Mouse (Mus musculus) G1E-ER4 (cell line): ENCODE measurements around the gene Stx8. TPM values are rescaled to one million over a fixed set of nuclear protein-coding genes. Genes with fewer than 3 reads are reported as not detected.

Experiments used
- GATA1 ChIP-seq: IDR thresholded peaks from one replicate; pipeline ENCODE4 v1.8.0; 2012; ENCODE audit warnings: low read length, inconsistent platforms
- polyA plus RNA-seq: library from polyadenylated mRNA; stranded (reverse); fragments of >175 nt; gene quantifications from 2 replicates; pipeline ENCODE4 v1.2.3, GENCODE M21; 2012

Stx8 gene
- polyA plus RNA-seq, 1 experiment: 0.66 TPM

DNA sequence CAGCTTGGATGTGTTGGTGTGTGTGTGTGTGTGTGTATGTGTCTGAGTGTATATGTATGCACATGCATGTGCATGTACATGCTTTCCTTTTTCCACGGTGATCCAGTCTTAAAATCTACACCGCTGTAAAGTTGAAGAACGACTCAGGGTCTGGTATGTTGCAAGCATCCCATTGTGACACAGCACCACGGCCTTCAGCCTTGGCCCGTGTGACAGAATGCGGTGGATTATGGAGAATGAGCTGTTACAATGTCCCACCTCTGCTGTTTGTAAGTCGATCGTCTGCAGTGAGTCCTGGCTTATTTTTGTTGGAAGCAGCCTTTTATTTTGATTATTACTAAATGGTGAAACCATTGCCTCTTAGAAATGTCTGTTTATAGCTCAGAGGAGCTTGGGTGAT, 52.2 kb downstream of the Stx8 start:
- no peak for TF ChIP-seq GATA1

DNA sequence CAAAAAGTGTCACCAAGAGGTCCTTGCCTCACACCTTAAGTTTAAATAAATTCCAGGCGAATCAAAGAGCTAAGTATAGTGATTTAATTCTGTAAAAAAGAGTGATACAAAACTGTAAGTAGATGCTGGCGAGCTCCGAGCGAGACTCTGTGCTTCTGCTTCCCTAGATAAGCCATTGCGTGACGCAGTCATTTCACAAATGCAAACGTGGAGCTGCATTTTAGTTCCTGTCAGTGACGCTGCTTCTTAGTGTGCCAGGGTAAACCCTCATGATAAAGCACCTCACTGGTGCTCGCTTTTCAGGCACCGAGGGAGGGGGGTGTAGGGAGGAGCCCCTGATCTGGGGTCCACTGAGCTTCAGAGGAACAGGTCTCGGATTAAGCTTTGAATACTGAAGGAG, 53.2 kb downstream of the Stx8 start:
- no peak for TF ChIP-seq GATA1

DNA sequence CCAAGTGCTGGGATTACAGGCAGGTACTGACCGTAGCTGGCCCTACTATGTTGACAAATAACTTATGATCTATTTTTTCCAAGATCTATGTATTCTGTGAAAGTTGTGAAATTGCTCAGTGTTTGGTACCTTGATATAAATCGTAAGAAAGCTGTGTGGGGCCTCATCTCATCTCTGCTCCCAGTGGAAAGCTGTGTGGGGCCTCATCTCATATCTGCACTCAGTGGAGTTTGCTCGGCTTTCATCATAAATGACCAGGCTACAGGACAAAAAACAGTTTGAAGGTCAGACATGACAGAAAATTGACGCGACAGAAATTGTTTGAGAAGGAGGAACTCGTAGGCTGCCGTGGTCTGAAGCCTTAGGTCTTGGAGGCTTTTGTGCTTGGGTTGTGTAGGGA, 56.0 kb downstream of the Stx8 start:
- no peak for TF ChIP-seq GATA1

DNA sequence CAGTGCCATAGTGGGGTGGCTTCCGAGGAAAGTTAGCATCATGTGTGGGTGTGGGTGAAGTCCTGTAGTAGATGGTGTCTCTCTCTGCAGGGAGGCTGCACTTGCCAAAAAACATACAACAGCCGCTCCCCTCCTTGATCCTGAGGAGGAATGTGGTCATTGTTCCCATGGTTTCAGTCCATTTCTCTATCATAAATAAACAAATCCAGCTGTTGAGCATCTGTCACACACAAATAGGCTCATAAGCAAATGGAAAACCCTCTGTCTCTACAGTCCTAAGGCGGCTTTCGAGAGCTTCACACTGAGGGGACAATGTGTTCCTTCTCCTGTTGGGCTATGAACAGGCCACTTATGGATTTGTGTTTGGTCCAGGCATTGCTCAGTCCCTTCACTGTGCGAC, 56.9 kb downstream of the Stx8 start:
- no peak for TF ChIP-seq GATA1

DNA sequence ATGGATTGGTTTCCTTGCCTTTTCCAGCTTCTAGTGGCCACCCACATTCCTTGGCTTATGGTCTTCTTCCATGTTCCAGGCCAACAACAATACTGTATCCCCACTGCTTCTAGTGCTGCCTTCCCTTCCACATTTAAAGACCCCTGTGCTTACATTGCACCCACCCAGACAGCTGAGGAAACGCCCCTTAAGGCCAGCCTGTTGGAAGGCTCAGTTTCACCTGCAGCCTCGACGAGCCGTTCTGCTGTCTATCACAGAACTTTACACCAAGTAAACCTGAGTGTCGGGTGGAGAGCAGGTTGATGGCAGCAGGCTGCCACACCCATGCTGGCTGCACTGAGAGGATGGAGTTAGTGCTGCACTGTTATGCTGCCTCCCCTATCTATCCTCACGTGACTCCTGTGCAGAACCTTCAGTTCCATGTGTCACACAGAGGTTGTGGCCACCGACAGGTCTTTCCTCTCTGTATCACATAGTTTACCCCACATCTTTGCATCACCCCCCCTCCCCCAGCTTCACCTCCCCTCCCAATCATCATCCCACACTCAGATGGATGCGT, 57.9 kb downstream of the Stx8 start:
- TF ChIP-seq GATA1: no peak

DNA sequence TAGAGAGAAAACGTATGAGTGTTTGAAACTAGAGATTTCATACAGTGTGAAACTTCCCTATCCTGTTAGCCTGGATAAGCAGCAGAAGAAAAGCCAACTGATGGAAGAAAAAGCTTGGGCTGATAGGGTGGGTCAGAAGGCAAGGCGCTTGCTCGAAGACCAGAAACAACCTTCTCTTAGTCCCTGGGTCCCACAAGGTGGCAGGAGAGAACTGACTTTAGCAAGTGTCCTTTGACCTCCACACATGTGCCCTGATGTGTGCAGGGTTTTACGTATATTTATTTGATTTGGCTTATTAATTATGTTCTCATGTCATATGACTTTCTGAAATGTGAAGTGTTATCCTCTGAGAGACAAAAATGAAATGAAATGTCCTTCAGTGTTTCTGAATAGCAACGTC, 60.6 kb downstream of the Stx8 start:
- TF ChIP-seq GATA1: no peak

DNA sequence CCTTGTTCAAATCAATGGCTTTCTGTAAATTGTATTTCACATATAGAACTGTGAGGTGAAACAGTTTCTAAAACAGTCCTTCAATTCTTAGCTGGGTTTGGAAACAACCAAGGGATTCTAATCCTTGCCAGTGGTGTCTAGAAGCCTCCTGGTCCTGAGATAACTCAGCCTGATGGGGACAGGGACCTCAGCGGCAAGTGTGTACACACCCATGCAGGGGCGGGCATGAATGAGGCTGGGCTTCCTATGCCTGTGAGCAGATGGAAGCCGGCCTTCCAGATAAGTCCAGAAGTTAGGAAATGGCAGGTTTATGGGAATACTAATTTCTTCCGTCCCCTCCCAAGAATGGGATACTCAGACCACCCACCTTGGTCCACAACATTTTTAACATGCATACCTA, 63.1 kb downstream of the Stx8 start:
- TF ChIP-seq GATA1: no peak

DNA sequence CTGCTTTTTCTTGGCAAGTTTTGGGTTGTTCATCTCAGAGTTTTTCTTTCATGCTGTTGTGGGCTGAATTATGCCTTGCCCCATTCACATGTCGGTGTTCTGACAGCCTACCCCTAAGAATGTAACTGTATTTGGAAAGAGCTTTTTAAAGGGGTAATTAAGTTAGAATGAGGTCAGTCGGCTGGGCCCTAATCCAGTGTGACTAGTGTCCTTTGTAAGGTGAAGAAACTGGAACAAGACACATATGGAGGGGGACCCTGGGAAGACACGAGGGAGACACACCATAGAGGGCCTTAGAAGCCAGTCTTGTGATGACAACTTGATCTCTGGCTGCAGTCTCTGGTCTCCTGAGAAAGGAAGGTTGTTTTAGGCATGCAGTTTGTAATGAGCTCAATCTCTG, 63.9 kb downstream of the Stx8 start:
- TF ChIP-seq GATA1: no peak

DNA sequence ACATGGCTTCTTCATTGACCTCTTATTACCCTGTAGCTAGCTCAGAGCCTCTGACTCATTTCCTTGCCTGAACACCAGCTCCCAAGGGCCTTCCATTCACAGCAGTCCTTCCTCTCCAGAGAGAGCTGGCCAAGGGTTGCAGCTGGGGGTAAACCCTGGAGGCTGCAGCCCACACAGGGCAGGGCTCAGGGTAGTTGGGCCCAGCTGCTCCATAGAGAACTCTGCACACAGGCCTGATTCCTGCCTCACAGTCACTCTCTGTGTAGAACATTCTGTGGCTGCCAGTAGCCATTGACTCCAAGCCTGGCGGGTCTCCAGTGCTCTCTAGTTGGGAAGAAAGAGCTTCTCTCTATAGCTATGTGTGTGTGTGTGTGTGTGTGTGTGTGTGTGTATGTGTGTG, 64.8 kb downstream of the Stx8 start:
- TF ChIP-seq GATA1: no peak

DNA sequence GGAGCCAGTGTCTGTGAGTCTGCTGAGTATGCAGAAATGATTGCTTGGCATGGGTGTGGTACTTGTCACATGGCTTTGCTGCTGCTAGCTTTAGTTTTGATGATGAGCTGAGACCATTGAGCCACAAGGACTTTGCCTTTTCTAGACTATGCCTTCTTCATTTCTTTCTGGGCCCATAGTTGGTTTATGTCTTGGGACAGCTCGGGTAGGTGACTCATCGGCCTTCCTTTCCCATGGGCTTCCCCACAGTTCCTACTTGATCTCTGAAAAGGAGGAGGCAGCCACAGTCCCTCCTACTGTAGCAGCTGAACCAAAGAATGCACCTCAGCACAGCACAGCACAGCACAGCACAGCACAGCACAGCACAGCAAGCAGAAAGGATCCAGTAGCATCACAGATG, 66.5 kb downstream of the Stx8 start:
- TF ChIP-seq GATA1: no peak

DNA sequence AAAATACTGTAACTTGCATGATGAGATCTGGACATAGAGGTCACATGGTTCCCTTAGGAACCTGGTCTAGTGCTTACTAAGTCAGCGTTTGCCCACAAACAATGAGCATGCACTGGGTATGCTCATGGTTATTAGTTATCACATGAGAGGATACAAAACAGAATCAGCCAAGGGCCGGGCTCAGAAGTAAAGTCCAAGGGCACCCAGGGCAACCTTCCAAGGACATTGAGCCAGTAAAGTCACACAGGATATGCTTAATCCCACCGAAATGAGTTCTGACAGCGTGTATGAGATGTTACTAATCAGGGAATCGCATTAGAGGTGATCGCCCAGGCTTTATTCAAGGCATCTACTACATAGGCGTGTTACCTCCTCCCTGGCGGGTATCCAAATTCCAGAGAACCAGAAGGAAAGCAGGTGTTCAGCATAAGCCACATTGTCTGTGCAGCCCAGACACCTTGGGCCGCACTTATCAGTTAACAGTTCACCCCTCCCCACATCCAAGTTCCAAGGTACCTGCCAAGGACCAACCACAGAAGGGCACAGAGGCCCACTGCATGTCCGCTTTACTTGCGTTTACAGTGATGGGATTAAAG, 67.4 kb downstream of the Stx8 start:
- no peak for TF ChIP-seq GATA1

DNA sequence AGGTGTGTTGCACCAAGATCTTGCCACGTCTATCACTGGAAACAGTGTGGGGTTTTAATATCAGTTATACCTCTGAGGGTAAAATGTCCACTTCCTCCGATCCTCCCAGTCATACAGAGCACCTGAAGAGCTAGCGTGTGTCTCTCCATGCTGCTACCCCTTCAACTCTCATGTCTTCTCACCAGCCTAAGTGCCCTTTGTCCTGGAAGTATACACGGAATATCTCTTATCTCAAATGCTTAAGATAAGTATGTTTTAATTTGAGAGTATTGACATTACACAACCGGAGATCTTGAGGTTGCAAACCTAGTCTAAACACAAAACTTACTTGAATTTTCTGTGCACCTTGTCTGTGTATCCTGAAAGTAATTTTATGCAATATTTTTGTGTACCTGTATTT, 68.4 kb downstream of the Stx8 start:
- no peak for TF ChIP-seq GATA1

DNA sequence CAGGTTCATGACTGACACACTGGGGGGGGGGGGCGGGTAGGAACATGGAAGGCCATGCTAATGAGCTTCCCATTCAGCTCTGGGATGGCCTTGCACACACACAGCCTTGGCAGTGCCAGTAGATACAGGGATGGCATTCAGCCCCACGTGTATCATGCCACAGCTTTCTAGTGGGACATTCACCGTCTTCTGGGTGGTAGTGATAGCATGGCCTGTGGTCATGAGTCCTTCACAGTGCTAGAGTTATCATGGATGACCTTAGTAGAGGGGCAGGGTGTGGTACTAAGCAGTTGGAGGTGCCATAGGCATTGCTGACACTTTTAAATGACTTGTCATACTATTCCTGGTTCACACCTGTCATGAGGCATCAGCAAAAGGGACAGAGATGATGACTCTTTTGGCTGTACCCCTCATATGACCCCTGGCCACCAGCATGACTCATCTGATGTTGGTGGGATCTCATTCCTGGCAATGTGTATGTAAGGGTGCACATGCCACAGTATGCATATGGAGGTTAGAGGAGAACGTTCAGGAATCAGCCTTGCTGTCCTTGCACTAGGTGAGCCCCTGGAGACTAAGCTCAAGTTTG, 69.4 kb downstream of the Stx8 start:
- no peak for TF ChIP-seq GATA1

DNA sequence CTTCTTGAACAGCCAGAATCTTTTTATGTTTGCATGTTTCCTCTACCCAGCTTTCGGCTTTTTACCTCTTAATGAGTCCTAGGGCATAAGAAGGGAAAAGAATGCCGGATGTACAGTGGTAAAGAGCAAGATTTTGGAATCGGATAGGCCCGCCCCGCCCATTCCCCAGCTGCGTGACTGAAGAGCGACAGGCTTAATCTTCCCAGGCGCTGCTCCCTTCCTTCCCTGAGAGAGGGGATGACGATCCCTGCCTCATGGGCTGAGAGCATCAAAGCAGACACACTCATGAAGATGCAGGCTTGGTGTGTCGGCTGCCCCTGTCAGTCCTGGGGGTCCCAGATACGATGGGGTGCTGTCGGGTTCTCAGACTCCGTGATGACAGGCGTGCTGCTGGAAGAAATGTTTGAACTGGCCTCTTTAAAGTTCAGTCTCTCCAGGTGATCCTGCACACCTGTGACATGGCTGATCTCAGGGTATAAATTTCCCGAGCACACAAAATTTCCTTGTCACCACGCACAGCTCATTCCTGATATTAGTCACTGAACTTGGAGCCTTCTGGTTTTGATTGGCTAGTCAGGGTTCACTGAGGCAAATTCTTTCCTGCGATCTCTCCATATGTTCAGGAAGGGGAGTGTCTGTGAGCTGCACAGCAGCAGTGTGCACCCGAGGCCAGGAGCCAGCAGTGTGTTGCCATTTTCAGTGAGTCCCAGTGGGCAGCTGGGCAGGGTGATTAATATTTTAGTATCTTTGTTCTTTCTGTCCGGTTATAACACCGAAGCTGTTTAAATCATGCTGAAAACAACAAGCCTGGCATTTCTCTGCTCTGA, 70.4 kb downstream of the Stx8 start:
- no peak for TF ChIP-seq GATA1

DNA sequence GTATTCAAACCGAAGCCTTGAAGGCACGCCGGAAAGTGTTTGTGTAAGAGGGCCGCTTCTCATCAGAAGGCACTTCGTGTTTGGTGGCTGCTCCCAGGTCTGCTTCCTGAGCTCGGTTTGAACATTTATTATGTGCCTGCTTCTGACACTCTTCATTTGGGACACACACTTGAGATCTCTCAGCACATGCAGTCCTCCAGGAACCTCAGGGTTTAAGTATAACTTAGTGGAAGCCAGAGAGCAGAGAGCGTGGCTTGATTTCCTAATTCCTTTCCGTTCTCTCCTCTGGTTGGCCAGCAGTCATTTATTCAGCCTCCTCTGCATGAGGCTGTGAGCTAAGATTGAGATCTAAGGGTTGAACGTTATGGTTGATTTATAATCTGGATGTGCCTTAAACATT, 71.1 kb downstream of the Stx8 start:
- TF ChIP-seq GATA1: no peak

DNA sequence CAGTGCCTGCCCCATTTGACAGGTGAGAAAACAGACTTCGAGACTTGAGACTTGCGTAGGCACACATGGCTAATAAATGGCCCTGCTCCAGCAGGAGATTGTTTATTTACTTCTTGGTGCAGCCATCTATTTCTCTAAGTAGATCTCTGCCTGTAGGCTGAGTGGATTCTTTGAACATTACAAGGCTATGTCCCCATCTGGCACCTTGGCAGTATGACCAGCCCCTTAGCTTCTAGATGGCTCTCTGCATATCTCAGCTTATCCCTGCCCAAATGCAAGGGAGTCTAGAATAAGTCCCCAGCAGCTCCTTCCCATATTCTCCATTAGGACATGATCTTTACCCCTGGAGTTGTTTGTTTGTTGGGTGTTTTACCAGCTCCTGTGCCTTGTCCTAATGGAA, 72.1 kb downstream of the Stx8 start:
- no peak for TF ChIP-seq GATA1

DNA sequence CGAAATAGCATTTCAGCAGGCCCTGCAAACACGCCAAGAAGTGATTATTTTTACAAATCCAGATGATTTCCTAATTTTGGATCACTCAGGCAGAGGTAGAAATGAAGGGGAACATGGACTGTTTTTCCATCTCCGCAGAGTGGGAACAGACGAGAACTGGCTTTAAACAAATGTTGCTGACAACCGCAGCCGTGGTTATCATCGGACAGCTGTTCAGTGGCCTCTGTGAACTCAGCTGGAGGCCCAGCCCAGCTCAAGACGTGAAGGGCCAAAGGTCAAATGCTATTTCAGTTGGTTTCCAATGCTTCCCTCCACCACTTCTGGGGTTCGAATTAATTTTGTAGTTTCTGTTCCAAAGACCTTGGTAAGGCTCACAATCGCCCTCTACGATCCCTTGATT, 78.2 kb downstream of the Stx8 start:
- no peak for TF ChIP-seq GATA1

DNA sequence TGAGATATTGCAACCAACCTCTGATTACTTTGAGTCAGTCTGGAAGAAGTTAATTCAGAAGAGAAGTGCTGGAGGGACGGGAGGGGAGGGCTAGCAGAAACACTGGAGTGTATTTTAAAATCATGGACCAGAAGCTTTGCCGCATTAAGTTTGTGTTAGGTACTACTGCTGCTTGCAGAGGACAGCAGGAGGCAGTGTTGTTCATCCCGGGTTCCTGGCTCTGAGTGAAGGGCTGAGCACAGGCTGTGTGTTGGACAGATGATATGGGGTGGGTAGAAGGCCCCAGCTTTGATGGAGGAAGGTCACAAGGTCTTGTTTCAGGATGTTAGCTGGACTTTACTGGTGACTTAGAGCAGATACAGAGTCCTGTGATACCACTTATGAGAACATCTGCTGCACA, 80.9 kb downstream of the Stx8 start:
- TF ChIP-seq GATA1: no peak
